Mouse (Mus musculus) kidney, postnatal 36 days (tissue): ENCODE measurements around the gene Cic.

ENCODE experiments used
- DNase-seq, 2 experiments: peaks; one replicate each; pipeline ENCODE4 v3.0.0; 2021 to 2022; ENCODE audit warnings: mixed read lengths in 2 of 2

Gene Cic

GRCm38 (mm10) chr7:25267301-25267750, at the start of gene Cic:
Gene Cic (plus strand): TSS chr7:25267704.
- peak; percentile 98 to 100 for DNase-seq

GRCm38 (mm10) chr7:25218705-25219415, 48.6 kb upstream of the Cic start:
- DNase-seq = peak; percentile 28 to 62

GRCm38 (mm10) chr7:25219416-25219750, 48.1 kb upstream of the Cic start:
- no peak for DNase-seq

GRCm38 (mm10) chr7:25219756-25220456, 47.6 kb upstream of the Cic start:
- DNase-seq = peak; percentile 97

GRCm38 (mm10) chr7:25220457-25221101, 46.9 kb upstream of the Cic start, which contains the start of gene Dedd2:
Gene Dedd2 (minus strand): TSS chr7:25220615.
- DNase-seq = peak; percentile 64 to 67

- DNase-seq = peak; percentile 99
Observed at GRCm38 (mm10) chr7:25221102-25221883, 46.2 kb upstream of the Cic start, which contains the start of gene Zfp526. Gene Zfp526 (plus strand): TSS chr7:25221425.

- DNase-seq = no peak
Observed at GRCm38 (mm10) chr7:25222275-25222967, 45.1 kb upstream of the Cic start.

GRCm38 (mm10) chr7:25227523-25228300, 39.8 kb upstream of the Cic start:
- peak; percentile 66 to 75 for DNase-seq

- DNase-seq = no peak
Observed at GRCm38 (mm10) chr7:25230690-25231285, 36.7 kb upstream of the Cic start.

- DNase-seq = no peak
Observed at GRCm38 (mm10) chr7:25232101-25232648, 35.3 kb upstream of the Cic start.

GRCm38 (mm10) chr7:25233061-25233460, 34.4 kb upstream of the Cic start:
- DNase-seq = no peak

GRCm38 (mm10) chr7:25235526-25235925, 32.0 kb upstream of the Cic start:
- DNase-seq = no peak

- peak; percentile 99 to 100 for DNase-seq
Observed at GRCm38 (mm10) chr7:25237249-25238014, 30.1 kb upstream of the Cic start, which contains the start of gene Gsk3a. Gene Gsk3a (minus strand): TSS chr7:25237851.

GRCm38 (mm10) chr7:25238015-25238706, 29.3 kb upstream of the Cic start:
- peak; percentile 94 to 97 for DNase-seq

- DNase-seq = peak; percentile 88 to 93
Observed at GRCm38 (mm10) chr7:25238829-25239623, 28.5 kb upstream of the Cic start.

GRCm38 (mm10) chr7:25240631-25241030, 26.9 kb upstream of the Cic start:
- no peak for DNase-seq

GRCm38 (mm10) chr7:25241062-25241461, 26.4 kb upstream of the Cic start:
- peak; percentile 58 to 72 for DNase-seq

- no peak for DNase-seq
Observed at GRCm38 (mm10) chr7:25243361-25243760, 24.1 kb upstream of the Cic start.
